Mouse (Mus musculus): ENCODE measurements around the gene Atoh1.

GRCm38 (mm10) chr6:64730506-64731020 is 1.6 kb downstream of the Atoh1 start:
- TF ChIP-seq CTCF (IDR thresholded peaks at IDR 0.05; ENCODE audit: control insufficient read depth, insufficient read depth, insufficient read length) (no peak), USF1 (IDR thresholded peaks at IDR 0.05; ENCODE audit: low read depth) (no peak), FOSL1 (IDR thresholded peaks at IDR 0.05; ENCODE audit: insufficient read depth, low read length, poor library complexity, severe bottlenecking) (no peak), MAX (IDR thresholded peaks at IDR 0.05) (no peak)
